25 mouse cellular contexts compared by ENCODE assay signal in the genomic region with DNA sequence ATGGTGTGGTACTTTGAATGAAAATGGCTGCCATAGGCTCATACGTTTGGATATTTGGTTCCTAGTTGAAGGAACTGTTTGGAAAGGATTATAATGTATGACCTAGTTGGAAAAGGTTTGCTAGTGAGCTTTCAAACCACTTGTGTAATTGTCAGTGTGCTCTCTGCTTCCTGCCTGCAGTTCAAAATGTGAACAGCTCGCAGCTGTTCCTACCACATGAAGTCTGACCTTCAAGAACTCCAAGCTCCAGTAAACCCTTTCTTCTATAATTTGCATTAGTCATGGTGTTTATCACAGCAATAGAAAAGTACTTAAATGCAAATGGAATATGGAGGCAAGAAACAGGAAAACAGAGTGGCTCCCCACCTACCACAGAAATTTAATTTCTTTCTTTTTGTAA.
DNase-seq lines count a peak whose midpoint lies in the region; ATAC-seq and TF ChIP-seq lines count a peak whose summit lies in the region.
"Had no signal": no experiment of that assay in that cellular context is flagged by ENCODE, and none has a peak within 500 bp of the region (broad histone marks: within the 10 kb centered on the region; RNA-seq: fewer than 3 reads in every experiment).

No protein-coding gene starts in this region.

- no peak overlapping the region for H3K4me2 ChIP-seq in hindbrain, embryonic 11.5 days (replicated peaks; ENCODE audit: low read depth, low read length)
- no peak overlapping the region for H3K4me2 ChIP-seq in hindbrain, postnatal 0 days (ENCODE audit: low read depth, low read length)
- H3K4me2 ChIP-seq: embryonic facial prominence, embryonic 13.5 days; forebrain, embryonic 12.5 days; forebrain, embryonic 15.5 days; heart, embryonic 11.5 days; hindbrain, embryonic 13.5 days had no signal

- no peak overlapping the region for H3K27ac ChIP-seq in hindbrain, embryonic 11.5 days (ENCODE audit: low read depth, low read length)
- H3K27ac ChIP-seq in hindbrain, postnatal 0 days = no peak overlapping the region
- H3K27ac ChIP-seq: embryonic facial prominence, embryonic 10.5 days; embryonic facial prominence, embryonic 13.5 days; forebrain, embryonic 12.5 days; forebrain, embryonic 15.5 days; hindbrain, embryonic 13.5 days had no signal

- H3K27me3 ChIP-seq in hindbrain, embryonic 11.5 days (ENCODE audit: control insufficient read depth, insufficient read depth, low read length) = no peaks in the 10 kb centered on the region
- H3K27me3 ChIP-seq in hindbrain, postnatal 0 days (ENCODE audit: insufficient read depth, low read length) = no peaks in the 10 kb centered on the region
- H3K27me3 ChIP-seq: embryonic facial prominence, embryonic 13.5 days; forebrain, embryonic 12.5 days; forebrain, embryonic 15.5 days; hindbrain, embryonic 13.5 days had no signal

- no peaks in the 10 kb centered on the region for H3K9me3 ChIP-seq in hindbrain, embryonic 11.5 days (ENCODE audit: control insufficient read depth, low read length)
- H3K9me3 ChIP-seq in hindbrain, postnatal 0 days (ENCODE audit: low read length) = no peaks in the 10 kb centered on the region
- H3K9me3 ChIP-seq: embryonic facial prominence, embryonic 10.5 days; embryonic facial prominence, embryonic 13.5 days; forebrain, embryonic 12.5 days; forebrain, embryonic 15.5 days; hindbrain, embryonic 13.5 days had no signal

- H3K4me1 ChIP-seq in hindbrain, embryonic 11.5 days (replicated peaks; ENCODE audit: control insufficient read depth, insufficient read depth, low read length) = no peaks in the 10 kb centered on the region
- no peaks in the 10 kb centered on the region for H3K4me1 ChIP-seq in hindbrain, postnatal 0 days (ENCODE audit: insufficient read depth, low read length)
- H3K4me1 ChIP-seq: embryonic facial prominence, embryonic 10.5 days; forebrain, embryonic 12.5 days; forebrain, embryonic 15.5 days; hindbrain, embryonic 13.5 days had no signal

- H3K9ac ChIP-seq in hindbrain, embryonic 11.5 days (ENCODE audit: low read depth, low read length) = no peak overlapping the region
- no peak overlapping the region for H3K9ac ChIP-seq in hindbrain, postnatal 0 days (replicated peaks; ENCODE audit: low read length)
- H3K9ac ChIP-seq: embryonic facial prominence, embryonic 13.5 days; forebrain, embryonic 12.5 days; forebrain, embryonic 15.5 days; hindbrain, embryonic 13.5 days had no signal

- no peak overlapping the region for H3K4me3 ChIP-seq in hindbrain, embryonic 11.5 days (ENCODE audit: low read depth, low read length)
- H3K4me3 ChIP-seq in hindbrain, postnatal 0 days (ENCODE audit: low read length) = no peak overlapping the region
- H3K4me3 ChIP-seq: embryonic facial prominence, embryonic 10.5 days; embryonic facial prominence, embryonic 13.5 days; erythroblast, embryonic 14.5 days; forebrain, embryonic 12.5 days; forebrain, embryonic 15.5 days; hindbrain, embryonic 13.5 days had no signal

- H3K36me3 ChIP-seq in hindbrain, embryonic 11.5 days (ENCODE audit: control insufficient read depth, insufficient read depth, low read length) = no peaks in the 10 kb centered on the region
- H3K36me3 ChIP-seq in hindbrain, postnatal 0 days (ENCODE audit: insufficient read depth, low read length) = no peaks in the 10 kb centered on the region
- H3K36me3 ChIP-seq: embryonic facial prominence, embryonic 10.5 days; embryonic facial prominence, embryonic 13.5 days; forebrain, embryonic 12.5 days; forebrain, embryonic 15.5 days; hindbrain, embryonic 13.5 days had no signal

- 61% methylated on average over 2 of the region's 2 CpGs for WGBS in hindbrain, embryonic 11.5 days
- WGBS in hindbrain, postnatal 0 days = 37% methylated on average over 2 of the region's 2 CpGs

- no peak for TF ChIP-seq CTCF in hindbrain, postnatal 0 days (IDR thresholded peaks at IDR 0.05; ENCODE audit: low read depth)

- no peak for DNase-seq in hindbrain, embryonic 11.5 days (ENCODE audit: low spot score)
- no peak for DNase-seq in hindbrain, postnatal 0 days (ENCODE audit: low spot score)
- peak; percentile 17 for DNase-seq in ES-CJ7 (ENCODE audit: low read depth, low spot score)
- peak; percentile 12 for DNase-seq in ZHBTc4 (ENCODE audit: low read depth, low spot score)
- peak; percentile 14 for DNase-seq in retina, embryonic 14.5 days (ENCODE audit: low spot score)
- DNase-seq in layer of hippocampus, adult 11-12 months (ENCODE audit: low spot score) = no peak
- DNase-seq: adrenal gland, adult 2 months; adrenal gland, postnatal 14 days; B cell, adult 2 months; cerebellum, adult 11-12 months; cerebellum, adult 8-10 months; cerebellum, postnatal 14 days; gastrocnemius, postnatal 10 days; heart, adult 11 months had no signal

- ATAC-seq in hindbrain, embryonic 11.5 days (ENCODE audit: low FRiP score) = peak; percentile 68
- ATAC-seq in hindbrain, postnatal 0 days = no peak
- no peak for ATAC-seq in CD4-positive, CD25-positive, alpha-beta regulatory T cell, adult 4 months
- ATAC-seq: forebrain, embryonic 15.5 days; hindbrain, embryonic 16.5 days; inflammation-experienced regulatory T-cells, adult 6 months; intestine, embryonic 16.5 days had no signal

Comparison
In these comparisons a context has a peak if more than half of its experiments do, and no peak if none do; other contexts are left out.
1. DNase-seq: peak in ES-CJ7 (single experiment), ZHBTc4 (single experiment) and retina, embryonic 14.5 days (single experiment); none in hindbrain, embryonic 11.5 days (single experiment), hindbrain, postnatal 0 days (single experiment) and layer of hippocampus, adult 11-12 months (single experiment).